11 mouse cellular contexts compared by ENCODE assay signal in genomic region chr13:97867322-97867962, GRCm38 (mm10).
DNase-seq lines count a peak whose midpoint lies in the region; ATAC-seq and TF ChIP-seq lines count a peak whose summit lies in the region.
"Had no signal": no experiment of that assay in that cellular context is flagged by ENCODE, and none has a peak within 500 bp of the region (broad histone marks: within the 10 kb centered on the region; RNA-seq: fewer than 3 reads in every experiment).

No protein-coding gene starts in this region.

- DNase-seq in lung, postnatal 10 days = peak; percentile 41
- DNase-seq in lung, adult 18-20 months = no peak
- DNase-seq in heart, postnatal 0 days (ENCODE audit: low spot score) = peak; percentile 10
- DNase-seq in kidney, postnatal 4 days = peak; percentile 48 to 55
- DNase-seq in yolk sac, embryonic 10.5 days (ENCODE audit: low spot score) = peak; percentile 39
- no peak for DNase-seq in right cerebral cortex, adult 18-20 months
- no peak for DNase-seq in layer of hippocampus, postnatal 14 days (ENCODE audit: low spot score in 2 of 2)
- DNase-seq: cerebellum, adult 9-11 months; thymus, adult 18-20 months had no signal

- H3K27ac ChIP-seq in heart, postnatal 0 days (ENCODE audit: low read depth) = 0 out of 2 replicates have a peak overlapping the region, but pooled peaks have one; percentile 31

- TF ChIP-seq EP300 in heart, postnatal 0 days (IDR thresholded peaks at IDR 0.05; ENCODE audit: low read depth) = no peak

- TF ChIP-seq CTCF in heart, postnatal 0 days (IDR thresholded peaks at IDR 0.05; ENCODE audit: low read depth) = no peak

- H3K4me1 ChIP-seq in heart, postnatal 0 days (ENCODE audit: control insufficient read depth, insufficient read depth) = no peaks in the 10 kb centered on the region

- H3K36me3 ChIP-seq in heart, postnatal 0 days (replicated peaks; ENCODE audit: control insufficient read depth, insufficient read depth, low read length) = no peaks in the 10 kb centered on the region

- H3K27me3 ChIP-seq in heart, postnatal 0 days (ENCODE audit: control insufficient read depth, insufficient read depth, low read length) = no peaks in the 10 kb centered on the region

- ATAC-seq in heart, postnatal 0 days (ENCODE audit: insufficient read depth, low read depth) = no peak
- no peak for ATAC-seq in frontal cortex, adult (ENCODE audit: low TSS enrichment)

- H3K9me3 ChIP-seq in heart, postnatal 0 days (replicated peaks; ENCODE audit: control insufficient read depth, low read length) = no peaks in the 10 kb centered on the region

- no peak overlapping the region for H3K4me3 ChIP-seq in heart, postnatal 0 days (ENCODE audit: low read depth, low read length)
- H3K4me3 ChIP-seq: myocyte had no signal

- WGBS in heart, postnatal 0 days = 69% methylated on average over 13 of the region's 13 CpGs

- H3K9ac ChIP-seq in heart, postnatal 0 days (replicated peaks; ENCODE audit: low read depth, low read length) = no peak overlapping the region

- H3K4me2 ChIP-seq in heart, postnatal 0 days (ENCODE audit: low read depth, low read length) = no peak overlapping the region

Comparison
In these comparisons a context has a peak if more than half of its experiments do, and no peak if none do; other contexts are left out.
1. DNase-seq: peak in lung, postnatal 10 days (single experiment), heart, postnatal 0 days (single experiment), kidney, postnatal 4 days (2 of 2) and yolk sac, embryonic 10.5 days (single experiment); none in lung, adult 18-20 months (0 of 2), right cerebral cortex, adult 18-20 months (single experiment) and layer of hippocampus, postnatal 14 days (0 of 2).